ENCODE assay signal across 9 mouse cellular contexts in genomic region chr1:155052131-155052760, GRCm38 (mm10). TPM values are rescaled to one million over a fixed set of nuclear protein-coding genes. Genes with fewer than 3 reads are reported as not detected.
DNase-seq lines count a peak whose midpoint lies in the region; ATAC-seq and TF ChIP-seq lines count a peak whose summit lies in the region.
"Had no signal": no experiment of that assay in that cellular context is flagged by ENCODE, and none has a peak within 500 bp of the region (broad histone marks: within the 10 kb centered on the region; RNA-seq: fewer than 3 reads in every experiment).

No protein-coding gene starts in this region.

- DNase-seq in heart, postnatal 4 days = no peak
- no peak for DNase-seq in Patski (ENCODE audit: low read depth, low spot score)
- no peak for DNase-seq in hindbrain, embryonic 10.5 days (ENCODE audit: low spot score)
- peak; percentile 52 for DNase-seq in midbrain, embryonic 14.5 days
- no peak for DNase-seq in adrenal gland, adult 2 months
- DNase-seq in left cerebral cortex, postnatal 10 days (ENCODE audit: extremely low spot score in 1 of 2, low spot score in 2 of 2) = no peak
- DNase-seq in gastrocnemius, adult 8-10 months (ENCODE audit: low spot score in 2 of 2) = no peak
- DNase-seq: gastrocnemius, postnatal 25 days had no signal

- in situ Hi-C loops in Patski (cut with MboI; ENCODE audit: low pct_unique_long_range_greater_than_20kb) = loop anchor here (5.0 kb wide), 1 partner anchor 45 kb away; the partner anchor contains the start of gene Ier5

- peak overlapping the region; percentile 26; the same call in 1 of the 2 replicates for H3K9ac ChIP-seq in heart, embryonic 15.5 days
- no peak overlapping the region for H3K9ac ChIP-seq in midbrain, embryonic 14.5 days (replicated peaks; ENCODE audit: low read length)

- no peak for TF ChIP-seq CTCF in Patski (IDR thresholded peaks at IDR 0.05)

- no peaks in the 10 kb centered on the region for H3K27me3 ChIP-seq in heart, embryonic 15.5 days
- no peaks in the 10 kb centered on the region for H3K27me3 ChIP-seq in Patski
- H3K27me3 ChIP-seq in hindbrain, embryonic 10.5 days (ENCODE audit: insufficient read depth, poor library complexity, severe bottlenecking) = 0 out of 2 replicates have a peak, but pooled peaks cover 3% of the 10 kb centered on the region
- H3K27me3 ChIP-seq in midbrain, embryonic 14.5 days (ENCODE audit: control insufficient read depth, insufficient read depth, low read length) = no peaks in the 10 kb centered on the region

- 32% methylated on average over 4 of the region's 4 CpGs for WGBS in heart, embryonic 15.5 days
- WGBS in hindbrain, embryonic 10.5 days = 25% methylated on average over 4 of the region's 4 CpGs
- 7% methylated on average over 4 of the region's 4 CpGs for WGBS in midbrain, embryonic 14.5 days

- no peaks in the 10 kb centered on the region for H3K9me3 ChIP-seq in heart, embryonic 15.5 days (replicated peaks)
- H3K9me3 ChIP-seq in hindbrain, embryonic 10.5 days = no peaks in the 10 kb centered on the region
- no peaks in the 10 kb centered on the region for H3K9me3 ChIP-seq in midbrain, embryonic 14.5 days (ENCODE audit: control insufficient read depth, low read length)

- no peak overlapping the region for H3K4me3 ChIP-seq in heart, embryonic 15.5 days
- no peak overlapping the region for H3K4me3 ChIP-seq in hindbrain, embryonic 10.5 days
- no peak overlapping the region for H3K4me3 ChIP-seq in midbrain, embryonic 14.5 days (replicated peaks; ENCODE audit: low read depth, low read length)

- peak overlapping the region; percentile 83 for H3K27ac ChIP-seq in heart, embryonic 15.5 days
- H3K27ac ChIP-seq in hindbrain, embryonic 10.5 days = peak overlapping the region; percentile 86
- peak overlapping the region; percentile 66 for H3K27ac ChIP-seq in midbrain, embryonic 14.5 days (replicated peaks; ENCODE audit: low read depth, low read length)

- no peak; the same call in 1 of the 2 replicates for ATAC-seq in heart, embryonic 15.5 days (replicated peaks; ENCODE audit: insufficient number of reproducible peaks, insufficient read depth, low FRiP score, low read depth)
- ATAC-seq in Patski = peak; percentile 1
- no peak for ATAC-seq in midbrain, embryonic 14.5 days (ENCODE audit: low FRiP score, low TSS enrichment)

- CTCF ChIA-PET in Patski (lab: Charles Lee) = interaction anchor here (0.9 to 6.6 kb wide), 17 partner anchors 10 to 234 kb away, joined by 3 to 71 read pairs (median 6); partner anchors contain the start of gene Ier5

- POLR2A ChIA-PET in Patski (lab: Charles Lee) = interaction anchor here (0.6 to 5.9 kb wide), 14 partner anchors 9 to 192 kb away, joined by 3 to 78 read pairs (median 3); partner anchors contain the start of genes BC034090, Ier5 and Mr1

- intact Hi-C loops in left cerebral cortex, postnatal 10 days (cut with DNase I) = loop anchor here (1.0 kb wide), 1 partner anchor 46 kb away; no protein-coding TSS in a partner anchor

- H3K4me2 ChIP-seq in heart, embryonic 15.5 days = 0 out of 2 replicates have a peak overlapping the region, but pooled peaks have one; percentile 3
- H3K4me2 ChIP-seq in midbrain, embryonic 14.5 days (ENCODE audit: low read length) = no peak overlapping the region

- no peaks in the 10 kb centered on the region for H3K36me3 ChIP-seq in heart, embryonic 15.5 days
- H3K36me3 ChIP-seq in hindbrain, embryonic 10.5 days = no peaks in the 10 kb centered on the region
- no peaks in the 10 kb centered on the region for H3K36me3 ChIP-seq in midbrain, embryonic 14.5 days (ENCODE audit: control insufficient read depth, insufficient read depth, low read length)

- peaks cover 65% of the 10 kb centered on the region for H3K4me1 ChIP-seq in heart, embryonic 15.5 days (replicated peaks)
- H3K4me1 ChIP-seq in hindbrain, embryonic 10.5 days (replicated peaks) = peaks cover 63% of the 10 kb centered on the region
- peaks cover 24% of the 10 kb centered on the region for H3K4me1 ChIP-seq in midbrain, embryonic 14.5 days (ENCODE audit: control insufficient read depth, insufficient read depth, low read length)

RNA-seq across cellular contexts. Expression of gene Ier5, which starts 47.2 kb away (rescaled TPM):
- polyA plus RNA-seq in heart, embryonic 15.5 days (2015; fragmentation: Nextera tagmentation; extraction: Ambion mirVana) = 5.0 and 5.5 TPM in 2 replicates
- 10 to 100 TPM; 26.1 to 26.6 TPM for total RNA-seq in heart, postnatal 4 days (2021)
- 43.2 TPM for polyA plus RNA-seq in Patski (2021)
- 4.1 and 7.0 TPM in 2 replicates for polyA plus RNA-seq in hindbrain, embryonic 10.5 days (2016; fragmentation: Nextera tagmentation; extraction: Ambion mirVana)
- polyA plus RNA-seq in midbrain, embryonic 14.5 days (2014; fragmentation: Nextera tagmentation; extraction: Ambion mirVana) = 13.4 TPM in 2 replicates
- 10 to 100 TPM in 1 of 2 experiments, 1 to 10 TPM in 1; 6.3 to 10.7 TPM for total RNA-seq in adrenal gland, adult 2 months (2021)
- polyA plus RNA-seq in adrenal gland, adult 2 months (2012; rRNA removed) = 13.9 and 21.4 TPM in 2 replicates
- total RNA-seq in left cerebral cortex, postnatal 10 days (2021) = 10 to 100 TPM; 15.2 to 18.1 TPM
- total RNA-seq in gastrocnemius, adult 8-10 months (2022) = 1 to 10 TPM; 4.7 to 9.9 (median 6.4) TPM
